Mouse (Mus musculus): ENCODE measurements around the gene Grap.
"Not testable (repeated sequence)": the region's sequence is repeated elsewhere in the genome, so short reads cannot be mapped to it uniquely, and the experiment has no call there.

Grap gene

DNA sequence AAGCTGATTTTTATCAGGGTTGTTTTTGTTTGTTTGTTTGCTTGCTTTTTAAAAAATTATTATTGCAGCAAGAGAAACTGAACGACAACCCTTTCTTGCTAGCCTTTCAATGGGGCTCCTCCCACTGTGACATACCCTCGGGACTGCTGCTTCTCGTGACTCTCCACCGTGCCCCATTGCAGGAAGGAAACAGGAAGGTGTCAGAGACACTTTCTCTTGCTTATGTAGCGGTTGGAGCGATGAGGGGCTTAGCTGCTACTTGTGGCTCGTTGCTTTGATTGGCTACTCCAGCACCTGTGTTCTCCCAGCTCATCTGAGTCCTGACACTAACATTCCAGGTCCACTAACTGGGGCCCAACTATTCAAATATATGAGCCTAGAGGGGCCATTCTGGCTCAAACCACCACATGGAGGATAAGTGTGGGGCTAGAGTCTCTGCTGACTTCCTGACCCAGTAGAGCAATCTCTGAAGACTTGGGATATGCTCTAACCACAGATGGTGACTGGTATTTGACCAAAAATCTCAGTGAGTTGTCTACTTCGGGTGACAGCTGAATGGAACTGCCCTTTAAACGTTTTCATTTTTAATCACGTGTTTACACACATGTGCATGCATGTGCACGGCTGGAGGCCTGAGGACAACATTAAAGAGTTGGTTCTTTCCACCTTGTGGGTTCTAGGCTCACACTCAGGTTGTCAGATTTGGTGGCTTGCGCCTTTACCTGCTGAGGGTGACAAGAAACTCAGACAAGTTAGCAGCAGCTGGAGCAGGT lies 14.1 kb upstream of the Grap start:
- DNase-seq (ENCODE audit: low read depth, low spot score): no peak

DNA sequence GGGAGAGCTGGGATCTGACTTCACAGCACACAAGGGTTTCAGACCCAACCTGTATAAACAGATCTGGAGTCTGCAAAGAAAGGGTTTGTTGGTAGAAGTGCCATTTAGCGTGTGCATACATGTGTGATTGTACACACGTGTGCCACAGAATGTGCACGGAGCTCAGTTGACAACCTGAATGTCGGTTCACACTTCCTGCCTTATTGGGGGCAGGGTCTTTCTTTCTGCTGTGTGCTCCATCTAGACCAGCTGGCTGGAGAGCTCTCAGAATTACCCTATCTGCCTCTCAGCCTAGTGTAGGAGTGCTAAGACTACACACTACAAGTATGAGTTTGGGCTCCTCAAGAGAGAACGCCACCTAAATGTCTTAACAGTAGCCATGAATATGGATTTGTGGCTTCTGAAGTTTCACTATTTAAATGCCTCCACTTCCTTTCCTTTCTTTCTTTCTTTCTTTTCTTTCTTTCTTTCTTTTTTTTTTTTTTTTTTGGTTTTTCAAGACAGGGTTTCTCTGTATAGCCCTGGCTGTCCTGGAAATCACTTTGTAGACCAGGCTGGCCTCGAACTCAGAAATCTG lies 13.4 kb upstream of the Grap start:
- DNase-seq (ENCODE audit: low read depth, low spot score): no peak

DNA sequence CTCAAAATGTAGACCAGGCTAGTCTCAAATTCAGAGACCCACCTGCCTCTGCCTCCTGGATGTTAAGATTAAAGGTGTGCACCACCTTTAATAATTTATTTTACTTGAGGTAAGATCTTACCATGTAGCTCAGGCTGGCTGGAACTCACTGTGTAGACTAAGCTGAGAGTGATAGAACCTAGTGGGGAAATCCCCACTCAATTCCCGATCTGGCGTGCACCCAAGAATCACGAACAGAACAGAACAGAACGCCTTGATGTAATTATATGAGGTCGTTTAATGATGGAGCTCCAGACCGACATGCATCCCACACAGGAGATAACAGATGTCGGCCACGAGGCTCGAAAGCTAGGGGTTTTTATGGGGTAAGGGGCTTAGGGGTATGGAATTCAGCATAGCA lies 12.5 kb upstream of the Grap start:
- not testable (repeated sequence) for DNase-seq (ENCODE audit: low read depth, low spot score)

DNA sequence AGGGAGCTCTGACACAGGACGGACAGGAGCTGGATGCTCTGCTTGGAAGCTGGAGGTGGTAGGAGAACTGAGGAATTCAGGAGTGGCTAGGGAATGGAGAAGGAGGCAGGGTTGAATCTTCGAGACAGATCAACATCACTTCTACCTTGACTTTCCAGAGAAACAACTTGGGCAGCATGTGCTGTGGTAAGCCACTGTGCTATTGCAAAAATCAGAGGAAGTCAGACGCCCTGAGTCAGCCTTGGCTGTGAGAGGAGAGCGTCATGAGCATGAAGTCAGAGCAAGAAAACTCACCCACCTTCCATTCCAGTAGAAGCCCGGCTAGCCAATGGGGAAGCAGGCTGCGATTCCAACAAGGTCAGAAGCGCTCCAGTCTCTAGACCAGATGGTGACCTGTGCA lies 11.0 kb upstream of the Grap start:
- DNase-seq (ENCODE audit: low read depth, low spot score): no peak

DNA sequence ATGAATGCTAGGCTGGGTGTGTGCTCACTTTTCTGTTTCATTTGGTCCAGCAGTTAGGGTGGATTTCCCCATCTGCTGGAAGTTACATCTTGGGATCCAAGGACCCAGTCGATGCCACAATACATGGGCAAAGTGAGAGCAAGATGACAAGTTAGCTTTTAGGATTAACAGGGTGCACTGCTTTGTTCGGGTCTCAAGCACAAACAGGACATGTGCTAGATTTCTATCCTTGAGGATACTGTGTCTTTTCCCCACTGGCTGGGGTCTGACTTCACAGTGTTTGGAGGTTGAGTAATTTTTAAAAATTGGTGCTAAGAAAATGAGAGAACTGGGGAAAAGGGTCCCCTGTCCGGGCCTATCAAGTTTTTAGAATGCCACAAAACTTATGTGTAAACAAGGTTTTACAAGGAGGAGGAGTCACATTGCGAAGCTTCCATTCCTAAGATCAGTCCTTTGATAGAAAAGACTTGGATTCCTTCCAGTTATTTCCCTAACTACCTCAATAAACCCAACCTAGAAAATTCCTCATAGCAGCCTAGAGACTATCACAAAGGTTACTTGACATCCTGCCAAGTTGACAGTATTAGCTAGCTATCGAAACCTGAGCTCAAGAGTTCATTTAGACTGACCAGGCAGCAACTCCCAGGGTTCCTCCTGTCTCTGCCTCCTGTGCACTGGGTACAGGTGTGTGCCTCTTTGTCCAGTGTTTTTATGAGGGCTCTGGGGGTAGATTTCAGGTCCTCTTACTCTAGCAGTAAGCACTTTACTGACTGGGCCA lies 9.7 kb upstream of the Grap start:
- no peak for DNase-seq (ENCODE audit: low read depth, low spot score)

DNA sequence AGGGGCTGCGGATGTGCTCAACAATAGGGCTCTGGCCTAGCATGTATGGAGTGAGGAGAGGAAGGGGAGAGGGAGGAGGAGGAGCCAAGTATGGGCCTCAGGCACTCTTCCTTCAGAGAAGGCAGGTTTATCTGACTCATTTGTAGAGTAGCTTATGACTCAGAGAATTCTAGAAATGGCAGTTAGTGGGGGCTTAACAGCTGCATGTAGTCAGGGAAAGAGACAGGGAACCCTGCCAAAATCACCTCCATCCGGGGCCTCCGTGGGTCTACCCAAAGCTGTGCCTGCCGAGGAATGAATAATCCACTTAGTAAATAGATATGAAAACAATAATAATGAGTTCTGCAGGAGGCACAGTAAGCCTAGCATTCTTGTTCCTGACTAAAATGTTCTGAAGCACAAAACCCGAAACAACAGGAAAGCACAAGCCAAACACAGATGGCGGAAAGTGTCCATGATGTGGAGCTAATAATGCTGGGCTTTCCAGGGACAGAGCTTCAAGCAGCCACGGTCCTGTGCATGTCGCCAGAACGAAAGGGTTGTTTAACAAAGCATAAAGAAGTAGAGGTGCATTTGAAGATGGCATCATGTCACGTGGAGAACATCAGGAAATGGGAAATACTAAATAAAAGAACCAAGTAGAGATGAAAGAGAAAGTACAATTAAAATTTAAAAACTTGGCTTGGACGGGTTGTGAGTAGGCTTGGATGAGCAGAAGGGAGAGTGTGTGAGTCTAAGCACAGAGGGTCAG lies 8.3 kb upstream of the Grap start:
- DNase-seq (ENCODE audit: low read depth, low spot score): no peak

DNA sequence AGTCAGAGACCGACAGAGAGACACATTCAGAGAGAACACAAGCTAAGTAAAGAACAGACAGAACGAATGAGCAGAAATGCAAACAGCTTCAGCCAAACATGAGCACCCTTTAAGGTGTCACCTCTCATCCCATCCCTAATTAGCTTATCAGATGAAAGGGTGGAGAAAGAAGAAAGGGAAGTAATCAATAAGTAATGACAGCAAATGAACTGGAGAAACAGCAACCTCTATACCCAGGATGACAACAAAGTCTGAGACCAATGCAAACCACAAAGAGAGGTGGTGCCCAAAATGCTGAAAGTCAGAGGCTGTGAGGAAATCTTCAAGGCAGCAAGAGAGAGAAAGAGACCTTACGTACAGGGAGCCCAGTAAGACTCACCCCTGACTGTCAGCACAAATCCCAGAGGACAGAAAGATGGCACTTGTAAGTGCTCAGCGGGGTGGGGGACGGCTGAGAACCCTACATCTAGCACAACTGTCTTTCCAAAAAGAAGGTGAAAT lies 7.7 kb upstream of the Grap start:
- no peak for DNase-seq (ENCODE audit: low read depth, low spot score)

DNA sequence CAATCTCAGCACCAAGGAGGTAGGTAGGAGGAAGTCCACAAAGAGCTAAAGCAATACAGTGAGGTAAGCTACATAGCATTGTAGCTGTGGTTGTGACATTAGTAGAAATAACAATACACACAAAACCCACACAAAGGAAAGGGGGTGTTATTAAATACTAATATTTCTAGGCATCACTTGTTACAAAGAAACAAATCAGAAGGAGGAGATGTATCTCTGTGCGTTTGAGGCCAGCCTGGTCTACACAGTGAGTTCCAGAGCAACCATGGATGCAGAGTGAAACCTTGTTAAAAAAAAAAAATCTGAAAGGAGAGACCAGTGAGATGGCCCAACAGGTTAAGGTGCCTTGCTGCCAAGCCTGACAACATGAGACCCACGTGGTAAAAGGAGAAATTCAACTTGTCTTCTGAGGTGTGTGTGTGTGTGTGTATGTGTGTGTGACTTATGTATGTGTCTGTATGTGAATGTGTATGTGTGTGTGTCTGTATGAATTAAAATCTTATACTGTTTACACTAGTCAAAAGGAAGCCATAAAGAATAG lies 6.5 kb upstream of the Grap start:
- DNase-seq (ENCODE audit: low read depth, low spot score): no peak

DNA sequence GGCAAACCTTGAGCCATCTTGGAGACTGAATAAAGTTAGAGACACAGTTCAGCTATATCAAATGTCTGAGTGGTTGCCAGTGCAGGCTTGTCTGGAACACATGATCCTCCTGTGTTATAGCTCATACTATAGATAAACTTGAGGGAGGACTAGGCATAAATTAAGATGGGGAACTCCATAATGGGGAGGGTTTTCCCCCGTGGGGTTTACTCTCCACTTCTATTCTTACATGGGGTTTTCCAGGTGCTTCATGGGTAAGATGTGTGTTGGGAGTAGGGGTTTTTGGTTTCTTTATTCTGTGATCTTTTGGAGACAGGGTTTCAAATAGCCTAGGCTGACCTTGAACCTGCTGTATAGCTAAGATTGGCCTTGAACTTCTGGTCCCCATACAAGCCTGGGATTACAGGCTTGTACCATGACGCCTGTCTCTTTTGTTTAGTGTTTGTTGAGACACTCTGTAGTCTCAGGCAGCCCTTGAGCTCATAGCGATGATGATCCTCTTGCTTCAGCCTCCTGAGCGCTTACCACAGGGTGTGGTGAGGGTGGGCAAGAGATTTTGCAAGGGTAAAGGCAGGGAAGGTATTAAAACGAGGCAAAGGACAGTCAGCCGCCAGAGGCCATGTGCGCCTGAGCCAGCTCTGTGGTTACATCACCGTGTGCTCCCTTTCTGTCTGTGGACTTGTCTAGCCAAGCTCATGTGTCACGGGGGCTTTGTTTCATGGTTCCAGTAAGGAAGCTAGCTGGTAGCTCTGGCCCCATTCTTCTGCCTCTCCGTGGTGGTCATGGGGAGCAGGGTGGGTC lies 5.8 kb upstream of the Grap start:
- no peak for DNase-seq (ENCODE audit: low read depth, low spot score)

DNA sequence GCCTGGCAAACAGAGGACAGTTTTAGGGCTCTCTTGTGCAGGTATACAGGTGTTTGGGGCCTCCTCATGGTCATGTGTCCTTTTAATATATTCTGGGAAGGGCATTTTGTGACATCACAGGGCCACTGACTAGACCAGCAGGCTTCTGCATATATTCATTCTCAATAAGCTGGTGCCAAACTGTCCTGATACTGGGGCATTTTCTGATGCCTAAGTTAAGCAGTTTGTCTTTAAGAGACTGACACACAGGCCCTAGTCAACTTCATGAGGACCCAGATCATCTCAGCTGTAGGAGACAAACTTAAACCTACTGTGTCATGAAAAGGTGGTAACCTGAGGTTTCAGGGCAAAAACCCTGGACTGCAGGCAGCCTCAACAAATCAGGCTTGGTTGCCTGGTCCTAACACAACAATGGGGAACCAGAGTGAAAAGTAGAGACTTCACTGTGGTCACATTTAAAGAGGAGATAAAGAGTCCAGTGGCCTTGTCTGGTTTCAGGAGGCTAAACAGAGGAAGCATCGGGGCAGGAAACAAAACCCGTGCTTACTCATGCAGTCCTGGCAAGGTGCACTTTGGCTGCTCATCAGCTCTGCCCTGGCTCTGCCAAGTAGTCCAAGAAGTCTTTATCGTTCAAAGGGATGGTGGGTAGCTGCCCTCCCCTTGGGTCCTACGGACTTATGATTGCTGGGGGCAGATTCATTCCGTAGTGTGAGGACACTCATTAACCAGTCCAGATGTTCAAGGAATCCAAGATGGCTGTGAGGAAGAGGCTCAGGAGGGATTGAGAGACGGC lies 4.9 kb upstream of the Grap start:
- no peak for DNase-seq (ENCODE audit: low read depth, low spot score)

DNA sequence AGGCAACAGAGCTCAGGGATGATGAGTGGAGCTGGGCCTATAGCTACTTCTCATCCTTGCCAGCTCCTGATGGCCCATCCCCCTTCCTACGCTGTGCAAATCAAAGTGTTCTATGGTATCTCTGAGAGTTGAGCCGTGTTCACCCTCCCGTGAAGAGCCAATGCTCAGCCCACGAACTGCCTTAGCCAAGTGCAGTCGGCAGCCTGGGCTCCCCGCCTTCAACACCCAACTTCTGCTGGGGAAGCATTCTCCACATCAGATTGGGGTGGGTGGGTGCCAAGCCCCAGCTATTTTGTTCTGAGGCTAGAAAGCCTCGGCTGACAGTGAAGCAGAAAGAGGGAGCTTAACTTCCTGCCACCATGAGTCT lies 4.3 kb upstream of the Grap start:
- DNase-seq (ENCODE audit: low read depth, low spot score): no peak

DNA sequence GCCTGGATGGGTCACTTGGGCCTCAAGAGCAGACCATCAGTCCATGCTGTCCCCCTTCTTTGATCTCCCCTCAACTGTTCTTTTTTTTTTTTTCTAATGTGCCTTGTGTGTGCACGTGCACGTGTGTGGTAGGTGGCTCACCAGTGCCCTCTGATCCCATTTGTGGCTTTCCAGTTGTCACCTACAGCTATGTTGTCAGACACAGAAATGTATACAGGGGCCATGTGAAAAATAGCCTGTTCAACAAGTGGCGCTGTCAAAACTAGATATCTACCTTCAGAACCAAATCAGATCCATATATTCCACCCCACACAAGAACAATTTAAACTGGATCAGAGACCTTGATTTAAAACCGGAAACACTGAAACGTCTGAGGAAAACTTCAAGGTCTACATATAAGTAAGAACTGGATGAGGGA lies 3.9 kb upstream of the Grap start:
- DNase-seq (ENCODE audit: low read depth, low spot score): no peak

DNA sequence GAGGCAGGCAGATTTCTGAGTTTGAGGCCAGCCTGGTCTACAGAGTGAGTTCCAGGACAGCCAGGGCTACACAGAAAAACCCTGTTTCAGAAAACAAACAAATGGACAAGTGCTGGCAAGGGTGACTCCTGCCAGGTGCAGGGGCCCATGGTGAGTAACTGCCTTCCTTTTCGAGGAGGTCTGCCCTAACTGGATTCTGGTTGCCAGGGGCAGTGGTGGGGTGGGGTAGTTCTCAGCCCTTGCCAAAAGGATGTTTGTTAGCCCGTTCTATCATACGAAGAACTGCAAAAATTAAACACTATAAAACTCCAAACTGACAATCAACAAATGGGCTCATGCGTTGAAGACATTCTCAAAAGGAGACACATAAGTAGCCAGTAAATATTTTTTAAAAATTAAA lies 3.4 kb upstream of the Grap start:
- no peak for DNase-seq (ENCODE audit: low read depth, low spot score)

DNA sequence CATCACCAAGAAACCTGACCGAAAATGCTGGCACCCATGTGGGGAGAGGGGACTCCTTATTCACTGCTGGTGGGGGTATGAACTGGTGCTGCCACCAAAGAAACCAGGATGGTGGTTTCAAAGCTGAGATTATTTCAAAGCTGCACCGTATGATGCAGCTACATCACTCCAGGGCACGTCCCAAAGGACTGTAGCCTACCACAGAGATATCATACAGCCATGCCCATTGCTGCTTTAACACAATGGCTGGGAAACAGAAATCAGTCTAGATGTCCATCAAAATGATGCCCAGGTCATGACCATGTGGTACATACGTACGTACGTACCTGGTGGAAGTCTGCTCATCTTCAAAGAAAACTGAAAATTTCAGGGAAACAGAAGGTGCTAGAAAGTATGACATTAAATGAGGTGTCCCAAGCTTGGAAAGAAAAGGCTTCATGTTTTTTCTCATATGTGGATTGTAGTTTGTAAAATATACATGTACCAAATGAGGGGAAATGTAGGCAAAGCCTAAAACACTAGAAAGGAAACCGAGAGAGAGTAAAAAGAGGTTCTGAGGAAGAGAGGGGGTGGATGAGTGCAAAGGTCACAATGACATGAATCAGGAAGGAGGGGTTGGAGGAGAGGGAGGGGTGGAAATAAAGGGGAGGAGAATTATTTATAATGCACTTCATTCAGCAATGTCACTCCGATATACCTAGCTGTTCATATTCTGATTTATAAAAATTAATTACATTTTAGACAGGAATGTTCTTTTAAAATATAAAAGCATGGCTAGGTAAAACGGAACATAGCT lies 2.4 kb upstream of the Grap start:
- no peak for DNase-seq (ENCODE audit: low read depth, low spot score)

DNA sequence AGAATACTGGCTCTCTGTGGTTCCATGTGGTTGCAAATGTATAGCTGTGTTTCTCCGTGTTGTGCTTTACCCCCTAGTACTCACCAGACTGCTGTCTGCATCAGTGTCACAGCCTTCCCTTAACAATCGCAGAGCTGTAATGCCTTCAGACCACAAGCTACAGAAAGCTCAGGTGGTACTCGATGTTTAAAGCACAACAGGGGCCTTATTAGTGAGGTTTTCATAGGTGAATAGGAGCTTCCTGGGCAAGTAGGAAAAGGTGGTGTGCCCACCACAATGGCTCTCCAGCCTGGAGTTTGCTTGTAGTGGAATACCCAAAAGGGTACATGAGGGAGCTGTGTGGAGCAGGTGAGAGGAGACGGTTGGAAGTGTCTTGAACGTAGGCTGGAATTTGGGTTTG lies 849 bp upstream of the Grap start:
- no peak for DNase-seq (ENCODE audit: low read depth, low spot score)

DNA sequence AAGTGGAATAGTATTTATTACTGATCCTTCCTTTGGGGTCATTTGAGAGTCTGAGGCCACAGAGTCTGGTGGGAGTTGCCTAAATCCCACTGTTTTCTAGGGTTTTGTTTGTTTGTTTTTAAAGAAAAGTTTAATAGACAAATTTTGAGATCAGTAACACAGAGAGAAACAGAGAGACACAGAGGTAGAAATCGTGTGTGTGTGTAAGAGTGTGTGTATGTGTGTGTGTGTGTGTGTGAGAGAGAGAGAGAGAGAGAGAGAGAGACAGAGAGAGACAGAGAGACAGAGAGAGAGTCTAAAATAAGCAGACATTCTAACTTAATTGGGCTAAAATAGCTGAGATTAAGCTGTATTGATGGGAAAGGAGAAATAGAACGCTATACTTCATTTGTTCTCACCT lies 503 bp downstream of the Grap start:
- no peak for DNase-seq (ENCODE audit: low read depth, low spot score)

DNA sequence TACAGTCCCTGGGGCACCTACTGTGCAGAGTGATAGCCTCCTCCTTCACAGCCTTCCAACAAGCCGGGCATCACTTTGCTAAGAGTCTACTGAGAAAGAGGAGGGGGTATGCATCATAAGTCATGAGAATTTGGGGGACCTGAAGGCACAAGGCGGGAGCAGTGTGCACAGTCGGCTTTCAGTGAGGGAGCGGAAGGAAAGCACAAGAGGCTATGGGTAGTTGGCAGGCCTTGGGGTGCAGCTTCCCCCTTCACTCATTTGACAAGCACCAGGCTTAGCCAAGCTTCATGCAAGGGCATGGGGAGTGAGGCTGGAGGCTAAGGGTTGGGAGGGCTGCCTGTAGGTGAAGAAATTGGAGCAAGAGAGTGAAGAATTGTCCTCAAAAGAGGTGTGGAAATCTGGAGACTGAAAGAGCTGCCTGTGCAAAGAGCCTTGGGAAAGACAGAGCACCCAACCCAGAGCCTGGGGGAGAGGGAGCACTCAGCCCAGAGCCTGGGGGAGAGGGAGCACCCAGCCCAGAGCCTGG lies 1.8 kb downstream of the Grap start:
- DNase-seq (ENCODE audit: low read depth, low spot score): no peak

DNA sequence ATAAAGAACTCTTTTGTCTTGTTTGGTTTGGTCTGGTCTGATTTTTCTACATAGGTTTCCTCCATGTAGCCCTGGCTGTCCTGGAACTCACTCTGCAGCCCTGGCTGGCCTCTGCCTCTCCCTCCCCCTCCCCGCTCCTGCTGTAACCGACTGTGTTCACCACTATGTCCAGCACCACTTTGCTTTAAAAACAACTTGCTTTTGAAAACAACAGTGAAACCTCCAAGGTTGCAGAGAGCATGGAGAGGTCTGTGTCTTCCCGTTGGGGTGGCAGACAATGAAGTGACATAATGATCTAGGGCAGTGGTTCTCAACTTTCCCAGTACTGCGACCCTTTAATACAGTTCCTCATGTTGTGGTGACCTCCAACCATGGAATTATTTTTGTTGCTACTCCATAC lies 2.6 kb downstream of the Grap start:
- DNase-seq (ENCODE audit: low read depth, low spot score): no peak

Measured in c-Kit-negative CD71-positive TER-119-positive erythroid progenitor cells, embryonic 14.5 days (primary cell).